Mouse (Mus musculus): ENCODE measurements around the gene Hoxb3.

Hoxb3 gene

GRCm38 (mm10) chr11:96302381-96303150, 20.6 kb upstream of the Hoxb3 start:
- DNase-seq (ENCODE audit: low spot score in 2 of 2) = no peak

GRCm38 (mm10) chr11:96303151-96304099, 19.7 kb upstream of the Hoxb3 start, which contains the start of gene Hoxb5:
Gene Hoxb5 (plus strand): TSS chr11:96303336.
- peak in 1 of 2 experiments; percentile 67 for DNase-seq (ENCODE audit: low spot score in 2 of 2)

GRCm38 (mm10) chr11:96304381-96305195, 18.5 kb upstream of the Hoxb3 start:
- no peak for DNase-seq (ENCODE audit: low spot score in 2 of 2)

GRCm38 (mm10) chr11:96305505-96306182, 17.5 kb upstream of the Hoxb3 start:
- no peak for DNase-seq (ENCODE audit: low spot score in 2 of 2)

GRCm38 (mm10) chr11:96306183-96306907, 16.8 kb upstream of the Hoxb3 start:
- DNase-seq (ENCODE audit: low spot score in 2 of 2) = no peak

- no peak for DNase-seq (ENCODE audit: low spot score in 2 of 2)
These were observed 16.2 kb upstream of the Hoxb3 start for GRCm38 (mm10) chr11:96306908-96307269.

GRCm38 (mm10) chr11:96308763-96309162, 14.4 kb upstream of the Hoxb3 start:
- no peak for DNase-seq (ENCODE audit: low spot score in 2 of 2)

- DNase-seq (ENCODE audit: low spot score in 2 of 2) = no peak
These were observed 13.8 kb upstream of the Hoxb3 start for GRCm38 (mm10) chr11:96309288-96309687.

GRCm38 (mm10) chr11:96310183-96310938, 12.8 kb upstream of the Hoxb3 start:
- no peak for DNase-seq (ENCODE audit: low spot score in 2 of 2)

- no peak for DNase-seq (ENCODE audit: low spot score in 2 of 2)
These were observed 12.0 kb upstream of the Hoxb3 start for GRCm38 (mm10) chr11:96311097-96311496.

- peak in 1 of 2 experiments; percentile 54 for DNase-seq (ENCODE audit: low spot score in 2 of 2)
These were observed 11.4 kb upstream of the Hoxb3 start for GRCm38 (mm10) chr11:96311520-96312417.

GRCm38 (mm10) chr11:96313134-96313533, 10.0 kb upstream of the Hoxb3 start:
- DNase-seq (ENCODE audit: low spot score in 2 of 2) = no peak

- no peak for DNase-seq (ENCODE audit: low spot score in 2 of 2)
These were observed 9.2 kb upstream of the Hoxb3 start for GRCm38 (mm10) chr11:96313806-96314428.

GRCm38 (mm10) chr11:96314671-96315343, 8.3 kb upstream of the Hoxb3 start:
- DNase-seq (ENCODE audit: low spot score in 2 of 2) = no peak

- DNase-seq (ENCODE audit: low spot score in 2 of 2) = no peak
These were observed 7.8 kb upstream of the Hoxb3 start for GRCm38 (mm10) chr11:96315344-96315681.

- DNase-seq (ENCODE audit: low spot score in 2 of 2) = no peak
These were observed 6.2 kb upstream of the Hoxb3 start for GRCm38 (mm10) chr11:96316696-96317607.

Measured in spleen, postnatal 10 days (tissue).